Comparison of ENCODE assay signal across 20 mouse cellular contexts in the genomic region with DNA sequence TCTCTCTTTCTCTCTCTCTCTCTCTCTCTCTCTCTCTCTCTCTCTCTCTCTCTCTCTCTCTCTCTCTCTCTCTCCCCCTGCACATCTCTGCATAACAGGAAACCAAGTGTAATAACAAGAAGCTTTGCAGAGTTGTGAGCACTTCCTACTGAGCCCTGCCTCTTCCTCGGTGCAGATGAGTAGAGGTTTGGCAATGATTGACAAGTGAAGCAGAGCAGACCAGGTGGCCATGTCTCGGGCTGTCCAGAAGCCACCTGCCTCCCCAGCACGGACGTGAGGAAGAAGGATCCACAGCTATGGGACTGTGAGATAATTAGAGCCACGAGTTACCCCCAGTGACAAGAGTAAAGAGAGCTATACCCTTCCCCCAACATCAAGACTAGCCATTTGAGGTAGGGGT. TPM values are rescaled to one million over a fixed set of nuclear protein-coding genes. Genes with fewer than 3 reads are reported as not detected.
DNase-seq lines count a peak whose midpoint lies in the region; ATAC-seq and TF ChIP-seq lines count a peak whose summit lies in the region.
"Had no signal": no experiment of that assay in that cellular context is flagged by ENCODE, and none has a peak within 500 bp of the region (broad histone marks: within the 10 kb centered on the region; RNA-seq: fewer than 3 reads in every experiment).

No protein-coding gene starts in this region.

- no peaks in the 10 kb centered on the region for H3K27me3 ChIP-seq in liver, postnatal 0 days (ENCODE audit: insufficient read depth, low read length)
- H3K27me3 ChIP-seq in liver, embryonic 12.5 days (replicated peaks) = no peaks in the 10 kb centered on the region
- no peaks in the 10 kb centered on the region for H3K27me3 ChIP-seq in midbrain, embryonic 10.5 days (ENCODE audit: low read depth, poor library complexity, severe bottlenecking)
- H3K27me3 ChIP-seq: hindbrain, embryonic 13.5 days; lung, embryonic 15.5 days; neural tube, embryonic 13.5 days; Patski had no signal

- intact Hi-C loops in gastrocnemius, adult 2 months (cut with DNase I) = no loop called here

- 26% methylated on average over 5 of the region's 5 CpGs for WGBS in liver, postnatal 0 days (ENCODE audit: insufficient replicate concordance)
- WGBS in liver, embryonic 12.5 days (ENCODE audit: insufficient replicate concordance) = 18% methylated on average over 5 of the region's 5 CpGs
- WGBS in macrophage (ENCODE audit: missing documents) = 24% methylated on average over 5 of the region's 5 CpGs
- 78% methylated on average over 5 of the region's 5 CpGs for WGBS in midbrain, embryonic 10.5 days

- H3K4me2 ChIP-seq in liver, postnatal 0 days (ENCODE audit: low read depth, low read length) = 0 out of 2 replicates have a peak overlapping the region, but pooled peaks have one; percentile 9
- no peak overlapping the region for H3K4me2 ChIP-seq in liver, embryonic 12.5 days
- H3K4me2 ChIP-seq: heart, embryonic 15.5 days; hindbrain, embryonic 13.5 days; lung, embryonic 15.5 days; neural tube, embryonic 13.5 days had no signal

- no peak for TF ChIP-seq CTCF in liver, postnatal 0 days (IDR thresholded peaks at IDR 0.05; ENCODE audit: low read depth)
- no peak for TF ChIP-seq CTCF in gastrocnemius, adult 2 months (IDR thresholded peaks at IDR 0.05)

- no peaks in the 10 kb centered on the region for H3K36me3 ChIP-seq in liver, postnatal 0 days (replicated peaks; ENCODE audit: insufficient read depth, low read length)
- H3K36me3 ChIP-seq in liver, embryonic 12.5 days = no peaks in the 10 kb centered on the region
- peaks cover 14% of the 10 kb centered on the region; the same call in 1 of the 2 replicates for H3K36me3 ChIP-seq in macrophage (ENCODE audit: inconsistent target)
- H3K36me3 ChIP-seq in midbrain, embryonic 10.5 days = no peaks in the 10 kb centered on the region
- H3K36me3 ChIP-seq: embryonic facial prominence, embryonic 10.5 days; heart, embryonic 15.5 days; hindbrain, embryonic 13.5 days; lung, embryonic 15.5 days; neural tube, embryonic 13.5 days had no signal

- ATAC-seq in liver, postnatal 0 days = peak; percentile 10; the same call in 1 of the 2 replicates
- ATAC-seq in liver, embryonic 12.5 days = no peak
- ATAC-seq: Patski had no signal

- no peaks in the 10 kb centered on the region for H3K9me3 ChIP-seq in liver, postnatal 0 days (ENCODE audit: low read length)
- H3K9me3 ChIP-seq in liver, embryonic 12.5 days (replicated peaks) = no peaks in the 10 kb centered on the region
- no peaks in the 10 kb centered on the region for H3K9me3 ChIP-seq in midbrain, embryonic 10.5 days (replicated peaks)
- H3K9me3 ChIP-seq: embryonic facial prominence, embryonic 10.5 days; heart, embryonic 15.5 days; hindbrain, embryonic 13.5 days; lung, embryonic 15.5 days; neural tube, embryonic 13.5 days had no signal

- H3K27ac ChIP-seq in liver, postnatal 0 days (ENCODE audit: low read depth) = peak overlapping the region; percentile 81
- no peak overlapping the region for H3K27ac ChIP-seq in liver, embryonic 12.5 days
- H3K27ac ChIP-seq in macrophage = peak overlapping the region; percentile 84; the same call in 1 of the 2 replicates
- no peak overlapping the region for H3K27ac ChIP-seq in gastrocnemius, adult 2 months
- no peak overlapping the region for H3K27ac ChIP-seq in midbrain, embryonic 10.5 days (replicated peaks)
- H3K27ac ChIP-seq: embryonic facial prominence, embryonic 10.5 days; heart, embryonic 15.5 days; hindbrain, embryonic 13.5 days; lung, embryonic 15.5 days; neural tube, embryonic 13.5 days had no signal

- no peak for TF ChIP-seq EP300 in liver, postnatal 0 days (IDR thresholded peaks at IDR 0.05; ENCODE audit: low read depth)

- H3K9ac ChIP-seq in liver, postnatal 0 days (replicated peaks) = no peak overlapping the region
- no peak overlapping the region for H3K9ac ChIP-seq in liver, embryonic 12.5 days
- H3K9ac ChIP-seq: heart, embryonic 15.5 days; hindbrain, embryonic 13.5 days; lung, embryonic 15.5 days; neural tube, embryonic 13.5 days had no signal

- peaks cover 14% of the 10 kb centered on the region for H3K4me1 ChIP-seq in liver, postnatal 0 days (ENCODE audit: insufficient read depth)
- peaks cover 15% of the 10 kb centered on the region for H3K4me1 ChIP-seq in liver, embryonic 12.5 days
- H3K4me1 ChIP-seq in midbrain, embryonic 10.5 days = peaks cover 11% of the 10 kb centered on the region
- H3K4me1 ChIP-seq: lung, embryonic 15.5 days; neural tube, embryonic 13.5 days had no signal

- peaks cover 77% of the 10 kb centered on the region for H3K79me2 ChIP-seq in macrophage (ENCODE audit: inconsistent target)

- no peak overlapping the region for H3K4me3 ChIP-seq in liver, postnatal 0 days (ENCODE audit: low read depth, low read length)
- H3K4me3 ChIP-seq in liver, embryonic 12.5 days = no peak overlapping the region
- H3K4me3 ChIP-seq in macrophage (ENCODE audit: inconsistent target) = no peak overlapping the region
- H3K4me3 ChIP-seq in gastrocnemius, adult 2 months = no peak overlapping the region
- H3K4me3 ChIP-seq in midbrain, embryonic 10.5 days = no peak overlapping the region
- H3K4me3 ChIP-seq: embryonic facial prominence, embryonic 10.5 days; heart, embryonic 15.5 days; hindbrain, embryonic 13.5 days; lung, embryonic 15.5 days; neural tube, embryonic 13.5 days had no signal

- no peak for DNase-seq in liver, postnatal 0 days
- DNase-seq in CD4-positive, CD25-positive, alpha-beta regulatory T cell, adult 2 months (ENCODE audit: low read depth, low spot score) = peak; percentile 80
- peak; percentile 50 for DNase-seq in thymus, postnatal 14 days
- no peak for DNase-seq in gastrocnemius, adult 2 months
- no peak for DNase-seq in midbrain, embryonic 10.5 days (ENCODE audit: low spot score)
- no peak for DNase-seq in right cerebral cortex, adult 18-20 months
- DNase-seq: cerebellum, postnatal 10 days; gastrocnemius, postnatal 36 days; kidney, adult 2 months; liver; midbrain, embryonic 14.5 days; retina, postnatal 1 day had no signal

RNA-seq across cellular contexts. Expression of gene Arhgap25, which starts 29.1 kb away (rescaled TPM):
- 6.0 TPM in 2 replicates for polyA plus RNA-seq in liver, postnatal 0 days (2015; fragmentation: Nextera tagmentation; extraction: Ambion mirVana)
- 5.2 and 5.4 TPM in 2 replicates for polyA plus RNA-seq in liver, embryonic 12.5 days (2016; fragmentation: Nextera tagmentation; extraction: Ambion mirVana)
- total RNA-seq in macrophage (2018; cell fraction: chromatin; rRNA removed) = 100 to 1,000 TPM in 17 of 26 experiments, 10 to 100 TPM in 9; 16.9 to 236 (median 130) TPM
- total RNA-seq in macrophage (2018; cell fraction: cytosol; rRNA removed) = 100 to 1,000 TPM in 2 of 26 experiments, 10 to 100 TPM in 24; 20.6 to 107 (median 78.6) TPM
- total RNA-seq in macrophage (2018; cell fraction: nucleus; rRNA removed) = 100 to 1,000 TPM in 15 of 26 experiments, 10 to 100 TPM in 11; 20.6 to 179 (median 118) TPM
- 57.1 to 128 TPM (median 92.0 TPM) in 3 replicates for polyA plus RNA-seq in macrophage (2018)
- total RNA-seq in gastrocnemius, adult 2 months (2021) = 1 to 10 TPM in 1 of 2 experiments, under 1 TPM in 1; 0.69 to 1.3 TPM
- polyA plus RNA-seq in midbrain, embryonic 10.5 days (2016; fragmentation: Nextera tagmentation; extraction: Ambion mirVana) = 2.2 and 2.6 TPM in 2 replicates

Comparison
In these comparisons a context has a peak if more than half of its experiments do, and no peak if none do; other contexts are left out.
1. H3K27ac ChIP-seq: peak in liver, postnatal 0 days (single experiment) and macrophage (single experiment); none in liver, embryonic 12.5 days (single experiment), gastrocnemius, adult 2 months (single experiment) and midbrain, embryonic 10.5 days (single experiment).
2. DNase-seq: peak in CD4-positive, CD25-positive, alpha-beta regulatory T cell, adult 2 months (single experiment) and thymus, postnatal 14 days (single experiment); none in liver, postnatal 0 days (single experiment), gastrocnemius, adult 2 months (single experiment), midbrain, embryonic 10.5 days (single experiment) and right cerebral cortex, adult 18-20 months (single experiment).